13 mouse cellular contexts compared by ENCODE assay signal in genomic region chr4:72946369-72946981, GRCm38 (mm10).
A peak's percentile ranks its signal among the peaks of the same experiment; 100 is the strongest.
DNase-seq lines count a peak whose midpoint lies in the region; ATAC-seq and TF ChIP-seq lines count a peak whose summit lies in the region.
"Had no signal": no experiment of that assay in that cellular context is flagged by ENCODE, and none has a peak within 500 bp of the region (broad histone marks: within the 10 kb centered on the region; RNA-seq: fewer than 3 reads in every experiment).

No protein-coding gene starts in this region.

- no peak for ATAC-seq in kidney, postnatal 0 days (replicated peaks; ENCODE audit: low FRiP score, low read depth)
- no peak for ATAC-seq in frontal cortex, adult (ENCODE audit: low TSS enrichment)
- ATAC-seq: activated CD4-positive, CD25-positive, alpha-beta regulatory T cell, adult 4 months; intestine, embryonic 16.5 days had no signal

- no peak for TF ChIP-seq CTCF in kidney, postnatal 0 days (IDR thresholded peaks at IDR 0.05; ENCODE audit: low read depth)

- no peak overlapping the region for H3K27ac ChIP-seq in kidney, postnatal 0 days
- H3K27ac ChIP-seq: heart, embryonic 13.5 days; midbrain, embryonic 10.5 days had no signal

- no peaks in the 10 kb centered on the region for H3K4me1 ChIP-seq in kidney, postnatal 0 days (replicated peaks; ENCODE audit: insufficient read depth, low read length)
- H3K4me1 ChIP-seq: heart, embryonic 13.5 days; midbrain, embryonic 10.5 days had no signal

- H3K4me2 ChIP-seq in kidney, postnatal 0 days (ENCODE audit: low read length): no peak overlapping the region
- H3K4me2 ChIP-seq: heart, embryonic 13.5 days had no signal

- peak; percentile 3 to 18 for DNase-seq in lung, adult 18-20 months
- DNase-seq in lung, postnatal 10 days: no peak
- peak; percentile 45 for DNase-seq in embryo, embryonic 11.5 days (ENCODE audit: low read depth, low spot score)
- DNase-seq in kidney, postnatal 0 days (ENCODE audit: low spot score): peak; percentile 80
- DNase-seq in mesoderm, embryonic 11.5 days (ENCODE audit: low read depth, low spot score): peak; percentile 70
- no peak for DNase-seq in cerebellum, adult 11-12 months
- DNase-seq in left cerebral cortex, adult 18-20 months (ENCODE audit: low spot score in 2 of 2): no peak
- DNase-seq: thymus, postnatal 14 days had no signal

- H3K4me3 ChIP-seq in kidney, postnatal 0 days (replicated peaks; ENCODE audit: low read depth, low read length): no peak overlapping the region
- H3K4me3 ChIP-seq: heart, embryonic 13.5 days; midbrain, embryonic 10.5 days had no signal

- no peaks in the 10 kb centered on the region for H3K27me3 ChIP-seq in kidney, postnatal 0 days (ENCODE audit: insufficient read depth, low read length)
- H3K27me3 ChIP-seq: heart, embryonic 13.5 days had no signal

- H3K9ac ChIP-seq in kidney, postnatal 0 days (ENCODE audit: low read depth, low read length): no peak overlapping the region
- H3K9ac ChIP-seq: heart, embryonic 13.5 days had no signal

- no peaks in the 10 kb centered on the region for H3K9me3 ChIP-seq in kidney, postnatal 0 days (replicated peaks; ENCODE audit: low read length)
- H3K9me3 ChIP-seq: heart, embryonic 13.5 days; midbrain, embryonic 10.5 days had no signal

- H3K36me3 ChIP-seq in kidney, postnatal 0 days (ENCODE audit: insufficient read depth, low read length): no peaks in the 10 kb centered on the region
- H3K36me3 ChIP-seq: heart, embryonic 13.5 days; midbrain, embryonic 10.5 days had no signal

- 55% methylated on average over 7 of the region's 7 CpGs for WGBS in kidney, postnatal 0 days

Comparison
In these comparisons a context has a peak if more than half of its experiments do, and no peak if none do; other contexts are left out.
1. DNase-seq: peak in lung, adult 18-20 months (2 of 2), embryo, embryonic 11.5 days (single experiment), kidney, postnatal 0 days (single experiment) and mesoderm, embryonic 11.5 days (single experiment); none in lung, postnatal 10 days (single experiment), cerebellum, adult 11-12 months (single experiment) and left cerebral cortex, adult 18-20 months (0 of 2).